Mouse (Mus musculus) embryonic facial prominence, embryonic 11.5 days (tissue): ENCODE data around the gene Srsf9. TPM values are rescaled to one million over a fixed set of nuclear protein-coding genes. Genes with fewer than 3 reads are reported as not detected.
A peak's percentile ranks its signal among the peaks of the same experiment; 100 is the strongest.

Source experiments
- ATAC-seq: fragments of 200-750 bp; cut with Nextera tagmentation; replicated peaks from 2 replicates; pipeline ENCODE4 v1.8.0; 2017; ENCODE audit warnings: low read depth; ENCODE audit not compliant: insufficient number of reproducible peaks, low FRiP score, low TSS enrichment
- DNase-seq: peaks from one replicate; pipeline ENCODE4 v3.0.0-alpha.2; 2015; ENCODE audit warnings: low spot score
- H3K27ac ChIP-seq: fragments of 300-500 bp; sonication (generic); replicated peaks from 2 replicates; pipeline ENCODE4 v1.5.1; 2014; ENCODE audit warnings: mild to moderate bottlenecking, low read depth, low read length, control low read depth
- H3K27me3 ChIP-seq: fragments of 300-500 bp; sonication (generic); 2 replicates; pipeline ENCODE4 v1.6.1; 2014; ENCODE audit warnings: mild to moderate bottlenecking, low read length, moderate library complexity, mixed read lengths; ENCODE audit not compliant: control insufficient read depth, insufficient read depth
- H3K36me3 ChIP-seq: fragments of 300-500 bp; sonication (generic); replicated peaks from 2 replicates; pipeline ENCODE4 v1.6.1; 2014; ENCODE audit warnings: low read depth, mild to moderate bottlenecking, low read length, moderate library complexity, mixed read lengths; ENCODE audit not compliant: control insufficient read depth, insufficient read depth
- H3K4me1 ChIP-seq: fragments of 300-500 bp; sonication (generic); 2 replicates; pipeline ENCODE4 v1.6.1; 2014; ENCODE audit warnings: low read length, mixed read lengths; ENCODE audit not compliant: control insufficient read depth, insufficient read depth
- H3K4me2 ChIP-seq: fragments of 300-500 bp; sonication (generic); 2 replicates; pipeline ENCODE4 v1.6.1; 2014; ENCODE audit warnings: low read depth, mild to moderate bottlenecking, control low read depth, low read length, moderate library complexity
- H3K4me3 ChIP-seq: fragments of 300-500 bp; sonication (generic); 2 replicates; pipeline ENCODE4 v1.5.1; 2014; ENCODE audit warnings: low read depth, low read length, control low read depth
- H3K9ac ChIP-seq: fragments of 300-500 bp; sonication (generic); replicated peaks from 2 replicates; pipeline ENCODE4 v1.6.1; 2014; ENCODE audit warnings: mild to moderate bottlenecking, control low read depth, low read length
- H3K9me3 ChIP-seq: fragments of 300-500 bp; sonication (generic); replicated peaks from 2 replicates; pipeline ENCODE4 v1.6.1; 2016; ENCODE audit warnings: mild to moderate bottlenecking, low read length, inconsistent platforms, mixed read lengths; ENCODE audit not compliant: control insufficient read depth
- WGBS: fragments of 180-500 bp; shearing (Covaris S2); extraction: QIAGEN DNeasy Blood & Tissue Kit; methylation state at CpG from one replicate; pipeline ENCODE4 v1.1.7; 2014; 5-methylcytosine and 5-hydroxymethylcytosine counted together
- polyA plus RNA-seq: library from polyadenylated mRNA; unstranded; fragments of >200 nt; fragmentation: Nextera tagmentation; extraction: Ambion mirVana; gene quantifications from 2 replicates; pipeline ENCODE4 v1.2.1, GENCODE M21; 2014

Gene Srsf9
- polyA plus RNA-seq, 1 experiment from 2014 or later: 390 TPM

GRCm38 (mm10) chr5:115351348-115351747 is 24.4 kb downstream of the Srsf9 start:
- no peaks in the 10 kb centered on the region for H3K36me3 ChIP-seq
- DNase-seq: no peak
- no peak for ATAC-seq
- H3K4me3 ChIP-seq: no peak overlapping the region
- H3K27me3 ChIP-seq: no peaks in the 10 kb centered on the region
- H3K9ac ChIP-seq: no peak overlapping the region
- H3K4me1 ChIP-seq: peaks cover 3% of the 10 kb centered on the region
- no peak overlapping the region for H3K27ac ChIP-seq
- no peak overlapping the region for H3K4me2 ChIP-seq
- no peaks in the 10 kb centered on the region for H3K9me3 ChIP-seq
- 77% methylated on average over 5 of the region's 5 CpGs for WGBS

DNA sequence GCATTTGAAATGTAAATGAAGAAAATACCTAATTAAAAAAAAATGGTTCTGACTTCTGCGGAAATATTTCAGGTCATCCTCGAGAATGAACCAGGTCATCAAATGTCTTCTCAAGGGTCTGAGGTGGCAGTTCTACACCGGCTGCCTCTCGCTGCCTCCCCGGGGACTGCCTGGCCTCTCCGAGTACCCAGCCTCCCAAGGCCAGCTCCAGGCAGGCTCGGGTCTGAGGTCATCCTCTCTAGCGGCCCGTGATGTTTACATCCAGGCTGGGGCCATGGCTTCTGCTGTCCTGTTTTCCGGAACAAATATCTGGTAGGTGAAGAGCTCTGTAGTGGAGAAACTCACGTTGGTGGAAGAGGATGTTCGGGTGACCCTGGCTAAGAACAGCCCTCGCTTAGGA is 28.1 kb downstream of the Srsf9 start:
- no peak overlapping the region for H3K4me3 ChIP-seq

DNA sequence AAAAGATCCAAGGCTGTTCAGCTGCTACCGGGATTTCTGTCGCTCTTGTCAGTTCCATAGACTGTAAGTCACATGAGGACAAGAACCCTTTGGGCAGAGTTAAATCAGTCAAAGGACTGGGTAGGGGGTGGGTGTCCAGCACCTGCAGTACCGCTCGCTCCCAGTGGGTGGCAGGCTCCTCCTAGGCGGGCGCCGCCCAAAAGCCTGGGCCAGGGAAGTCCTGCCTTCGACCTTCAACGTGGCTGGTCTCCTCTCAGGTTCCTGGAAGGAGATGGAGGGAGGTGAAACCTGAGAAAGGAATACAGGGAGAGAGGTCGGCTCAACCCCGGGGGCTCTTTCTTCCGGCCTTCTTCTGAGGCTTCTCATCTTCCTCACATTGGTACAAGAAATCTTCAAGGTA is 31.9 kb downstream of the Srsf9 start:
- DNase-seq (peak; percentile 92), ATAC-seq (peak; percentile 70; the same call in 1 of the 2 replicates)
- Histone ChIP-seq H3K9me3 (no peaks in the 10 kb centered on the region), H3K9ac (no peak overlapping the region), H3K27me3 (no peaks in the 10 kb centered on the region), H3K4me1 (no peaks in the 10 kb centered on the region), H3K36me3 (no peaks in the 10 kb centered on the region), H3K4me3 (no peak overlapping the region), H3K27ac (no peak overlapping the region), H3K4me2 (no peak overlapping the region)
- 2% methylated on average over 12 of the region's 12 CpGs for WGBS

More for the DNA sequence above, 28.1 kb downstream of the Srsf9 start:
- no peak for ATAC-seq
- Histone ChIP-seq H3K36me3 (no peaks in the 10 kb centered on the region), H3K9me3 (no peaks in the 10 kb centered on the region), H3K9ac (no peak overlapping the region), H3K4me2 (no peak overlapping the region), H3K27ac (no peak overlapping the region), H3K4me1 (no peaks in the 10 kb centered on the region), H3K27me3 (no peaks in the 10 kb centered on the region)
- 55% methylated on average over 13 of the region's 13 CpGs for WGBS
- DNase-seq: no peak

GRCm38 (mm10) chr5:115359438-115359837 is 32.5 kb downstream of the Srsf9 start:
- no peaks in the 10 kb centered on the region for H3K27me3 ChIP-seq
- no peaks in the 10 kb centered on the region for H3K36me3 ChIP-seq
- no peak overlapping the region for H3K4me3 ChIP-seq
- H3K4me1 ChIP-seq: no peaks in the 10 kb centered on the region
- no peak for ATAC-seq
- DNase-seq: no peak
- no peak overlapping the region for H3K27ac ChIP-seq
- WGBS: 87% methylated on average over 8 of the region's 8 CpGs
- no peak overlapping the region for H3K9ac ChIP-seq
- no peak overlapping the region for H3K4me2 ChIP-seq
- no peaks in the 10 kb centered on the region for H3K9me3 ChIP-seq

GRCm38 (mm10) chr5:115359851-115360372 is 32.9 kb downstream of the Srsf9 start:
- Histone ChIP-seq H3K27ac (no peak overlapping the region), H3K9me3 (no peaks in the 10 kb centered on the region), H3K4me3 (no peak overlapping the region), H3K27me3 (no peaks in the 10 kb centered on the region), H3K9ac (no peak overlapping the region), H3K4me1 (no peaks in the 10 kb centered on the region), H3K36me3 (no peaks in the 10 kb centered on the region), H3K4me2 (no peak overlapping the region)
- ATAC-seq (no peak), DNase-seq (no peak)
- WGBS: 63% methylated on average over 5 of the region's 5 CpGs

- no peak for DNase-seq
- no peak overlapping the region for H3K27ac ChIP-seq
- no peak for ATAC-seq
These were observed 35.2 kb downstream of the Srsf9 start for GRCm38 (mm10) chr5:115362216-115362615.

DNA sequence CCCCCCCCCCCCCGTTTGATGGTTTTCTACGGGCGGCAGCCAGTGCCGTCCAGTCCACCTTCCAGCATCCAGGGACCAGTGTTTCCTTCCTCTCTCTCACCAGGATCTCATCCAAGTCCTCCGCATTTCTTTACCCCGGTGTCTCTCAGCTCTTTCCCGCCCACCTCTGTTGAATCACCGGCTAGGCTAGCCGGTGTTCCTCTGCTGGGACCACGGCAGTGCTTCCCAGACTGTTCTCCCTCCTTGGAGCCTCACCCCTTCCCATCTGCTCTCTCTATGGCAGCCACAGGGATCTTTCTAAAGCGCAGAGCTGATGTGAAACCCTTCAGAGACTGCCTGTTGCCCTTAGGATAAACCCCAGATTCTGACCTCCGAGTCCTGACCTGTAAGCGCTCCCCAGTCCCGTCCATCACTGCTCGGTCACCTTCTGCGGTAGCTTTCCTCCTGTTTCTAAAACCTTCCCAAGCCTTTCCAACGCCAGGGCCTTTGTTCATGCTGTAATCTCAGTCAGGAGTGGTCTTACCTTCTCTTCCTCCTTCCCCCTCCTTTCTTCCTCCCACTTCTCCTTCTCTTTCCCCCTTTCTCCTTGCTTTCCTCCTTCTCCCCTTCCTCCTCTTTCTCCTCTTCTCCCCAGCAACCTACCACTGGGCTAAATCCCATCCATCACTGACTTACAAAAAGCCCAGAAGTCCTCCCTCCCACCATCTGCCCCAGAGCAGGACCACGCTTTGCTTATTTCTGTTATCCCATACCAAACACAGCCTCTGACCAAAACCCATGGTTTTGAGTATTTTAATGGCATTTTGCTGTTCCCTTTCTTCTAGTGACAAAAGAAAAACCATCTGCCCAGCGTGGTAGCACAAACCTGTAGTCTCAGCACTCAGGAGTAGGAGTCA is 36.1 kb downstream of the Srsf9 start:
- H3K9ac ChIP-seq: peak overlapping the region; percentile 25; the same call in 1 of the 2 replicates
- DNase-seq: no peak
- no peaks in the 10 kb centered on the region for H3K36me3 ChIP-seq
- no peaks in the 10 kb centered on the region for H3K9me3 ChIP-seq
- 21% methylated on average over 19 of the region's 19 CpGs for WGBS
- no peak overlapping the region for H3K4me2 ChIP-seq
- ATAC-seq: no peak
- H3K4me3 ChIP-seq: no peak overlapping the region
- H3K27me3 ChIP-seq: no peaks in the 10 kb centered on the region
- no peaks in the 10 kb centered on the region for H3K4me1 ChIP-seq
- no peak overlapping the region for H3K27ac ChIP-seq

More at GRCm38 (mm10) chr5:115362216-115362615, 35.2 kb downstream of the Srsf9 start:
- H3K4me2 ChIP-seq: no peak overlapping the region
- H3K4me3 ChIP-seq: no peak overlapping the region
- H3K36me3 ChIP-seq: no peaks in the 10 kb centered on the region
- H3K9me3 ChIP-seq: no peaks in the 10 kb centered on the region
- no peak overlapping the region for H3K9ac ChIP-seq
- 29% methylated on average over 7 of the region's 7 CpGs for WGBS
- H3K4me1 ChIP-seq: no peaks in the 10 kb centered on the region
- H3K27me3 ChIP-seq: no peaks in the 10 kb centered on the region

DNA sequence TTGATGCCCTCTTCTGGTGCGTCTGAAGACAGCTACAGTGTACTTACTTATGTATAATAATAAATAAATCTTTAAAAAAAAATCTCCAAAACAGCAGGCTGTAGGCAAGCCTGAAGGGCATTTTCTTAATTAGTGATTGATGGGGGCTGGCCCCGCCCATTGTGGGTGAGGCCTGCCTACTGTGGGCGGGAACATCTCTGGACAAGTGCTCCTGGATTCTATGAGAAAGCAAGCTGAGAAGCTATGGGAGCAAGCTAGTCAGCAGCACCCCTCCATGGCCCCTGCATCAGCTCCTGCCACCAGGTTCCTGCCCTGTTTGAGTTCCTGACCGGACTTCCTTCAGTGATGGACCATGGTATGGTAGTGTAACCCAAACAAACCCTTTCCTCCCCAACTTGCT is 37.8 kb downstream of the Srsf9 start:
- H3K4me2 ChIP-seq: no peak overlapping the region
- H3K27ac ChIP-seq: no peak overlapping the region
- no peak overlapping the region for H3K9ac ChIP-seq
- no peaks in the 10 kb centered on the region for H3K36me3 ChIP-seq
- no peaks in the 10 kb centered on the region for H3K4me1 ChIP-seq
- no peak overlapping the region for H3K4me3 ChIP-seq
- DNase-seq (no peak), ATAC-seq (no peak)
- no peaks in the 10 kb centered on the region for H3K27me3 ChIP-seq
- 86% methylated on average over 4 of the region's 4 CpGs for WGBS
- no peaks in the 10 kb centered on the region for H3K9me3 ChIP-seq
